Mouse (Mus musculus): ENCODE results near the gene Pcsk6.

GRCm38 (mm10) chr7:65869173-65869572, 7.6 kb downstream of the Pcsk6 start:
- TF ChIP-seq CTCF (IDR thresholded peaks at IDR 0.05; ENCODE audit: control insufficient read depth, insufficient read depth, insufficient read length), result no peak
- TF ChIP-seq CEBPB (IDR thresholded peaks at IDR 0.05; ENCODE audit: low read depth), result no peak
- TF ChIP-seq MYOD1 (IDR thresholded peaks at IDR 0.05; ENCODE audit: control insufficient read depth, insufficient read length, low read depth), result no peak
- TF ChIP-seq USF1 (IDR thresholded peaks at IDR 0.05; ENCODE audit: low read depth), result no peak
- TF ChIP-seq FOSL1 (IDR thresholded peaks at IDR 0.05; ENCODE audit: insufficient read depth, low read length, poor library complexity, severe bottlenecking), result no peak
- TF ChIP-seq MAX (IDR thresholded peaks at IDR 0.05), result no peak
